Mouse (Mus musculus) forebrain, embryonic 14.5 days (tissue): ENCODE results near the gene Ccdc88c. TPM values are rescaled to one million over a fixed set of nuclear protein-coding genes. Genes with fewer than 3 reads are reported as not detected.
A peak's percentile ranks its signal among the peaks of the same experiment; 100 is the strongest.

Experiments
- ATAC-seq: fragments of 200-750 bp; cut with Nextera tagmentation; 2 replicates; pipeline ENCODE4 v1.8.0; 2017; ENCODE audit warnings: mild to moderate bottlenecking, moderate library complexity
- DNase-seq: peaks from one replicate; pipeline ENCODE4 v3.0.0-alpha.2; 2015; ENCODE audit warnings: low spot score
- H3K27ac ChIP-seq: fragments of 300-500 bp; sonication (generic); 2 replicates; pipeline ENCODE4 v1.5.1; 2014; ENCODE audit warnings: low read depth, mild to moderate bottlenecking, control low read depth, low read length, moderate library complexity
- H3K27me3 ChIP-seq: fragments of 300-500 bp; sonication (generic); replicated peaks from 2 replicates; pipeline ENCODE4 v1.6.1; 2014; ENCODE audit warnings: low read length, control low read depth, mixed read lengths; ENCODE audit not compliant: control insufficient read depth, insufficient read depth
- H3K36me3 ChIP-seq: fragments of 300-500 bp; sonication (generic); 2 replicates; pipeline ENCODE4 v1.6.1; 2014; ENCODE audit warnings: low read length, control low read depth; ENCODE audit not compliant: control insufficient read depth, insufficient read depth
- H3K4me1 ChIP-seq: fragments of 300-500 bp; sonication (generic); 2 replicates; pipeline ENCODE4 v1.6.1; 2014; ENCODE audit warnings: antibody characterized with exemption, low read length, control low read depth; ENCODE audit not compliant: control insufficient read depth, insufficient read depth
- H3K4me2 ChIP-seq: fragments of 300-500 bp; sonication (generic); 2 replicates; pipeline ENCODE4 v1.6.1; 2014; ENCODE audit warnings: mild to moderate bottlenecking, control low read depth, low read length
- H3K4me3 ChIP-seq: fragments of 300-500 bp; sonication (generic); 2 replicates; pipeline ENCODE4 v1.5.1; 2014; ENCODE audit warnings: low read depth, low read length, control low read depth
- H3K9ac ChIP-seq: fragments of 300-500 bp; sonication (generic); 2 replicates; pipeline ENCODE4 v1.6.1; 2014; ENCODE audit warnings: mild to moderate bottlenecking, low read length, control low read depth, moderate library complexity
- H3K9me3 ChIP-seq: fragments of 300-500 bp; sonication (generic); replicated peaks from 2 replicates; pipeline ENCODE4 v1.6.1; 2016; ENCODE audit warnings: low read length, control low read depth, mixed read lengths; ENCODE audit not compliant: control insufficient read depth
- WGBS: fragments of 180-500 bp; shearing (Covaris S2); extraction: QIAGEN DNeasy Blood & Tissue Kit; methylation state at CpG from one replicate; pipeline ENCODE4 v1.1.7; 2014; 5-methylcytosine and 5-hydroxymethylcytosine counted together
- polyA plus RNA-seq: library from polyadenylated mRNA; unstranded; fragments of >200 nt; fragmentation: Nextera tagmentation; extraction: Ambion mirVana; gene quantifications from 2 replicates; pipeline ENCODE4 v1.2.1, GENCODE M21; 2014

Gene Ccdc88c
- polyA plus RNA-seq, 1 experiment from 2014 or later = 11.6 TPM

GRCm38 (mm10) chr12:100925644-100926619 lies 102.9 kb downstream of the Ccdc88c start:
- DNase-seq (peak; percentile 93), ATAC-seq (peak; percentile 61; the same call in 1 of the 2 replicates)
- Histone ChIP-seq H3K27ac (no peak overlapping the region), H3K9ac (no peak overlapping the region), H3K4me1 (no peaks in the 10 kb centered on the region), H3K36me3 (peaks cover 78% of the 10 kb centered on the region), H3K9me3 (no peaks in the 10 kb centered on the region), H3K4me2 (no peak overlapping the region), H3K4me3 (no peak overlapping the region), H3K27me3 (no peaks in the 10 kb centered on the region)
- 68% methylated on average over 14 of the region's 14 CpGs for WGBS

- WGBS = 91% methylated on average over 15 of the region's 15 CpGs
- no peak for DNase-seq
- ATAC-seq = no peak
- H3K9me3 ChIP-seq = no peaks in the 10 kb centered on the region
- H3K27me3 ChIP-seq = no peaks in the 10 kb centered on the region
- no peak overlapping the region for H3K27ac ChIP-seq
- no peaks in the 10 kb centered on the region for H3K4me1 ChIP-seq
- H3K9ac ChIP-seq = no peak overlapping the region
- H3K4me2 ChIP-seq = no peak overlapping the region
- H3K4me3 ChIP-seq = no peak overlapping the region
- peaks cover 78% of the 10 kb centered on the region for H3K36me3 ChIP-seq
Measured at GRCm38 (mm10) chr12:100924646-100925339, 104.1 kb downstream of the Ccdc88c start.

- peak; percentile 28 for DNase-seq
- no peaks in the 10 kb centered on the region for H3K9me3 ChIP-seq
Measured at GRCm38 (mm10) chr12:100910731-100911130, 118.1 kb downstream of the Ccdc88c start.

GRCm38 (mm10) chr12:100909765-100910164 lies 119.1 kb downstream of the Ccdc88c start:
- H3K27me3 ChIP-seq = no peaks in the 10 kb centered on the region
- H3K4me1 ChIP-seq = peaks cover 6% of the 10 kb centered on the region
- peaks cover 39% of the 10 kb centered on the region for H3K36me3 ChIP-seq
- no peaks in the 10 kb centered on the region for H3K9me3 ChIP-seq
- H3K4me3 ChIP-seq = no peak overlapping the region
- H3K27ac ChIP-seq = no peak overlapping the region
- DNase-seq = no peak
- 65% methylated on average over 6 of the region's 6 CpGs for WGBS
- no peak for ATAC-seq
- H3K4me2 ChIP-seq = no peak overlapping the region
- H3K9ac ChIP-seq = no peak overlapping the region

More at GRCm38 (mm10) chr12:100910731-100911130, 118.1 kb downstream of the Ccdc88c start:
- Histone ChIP-seq H3K4me3 (no peak overlapping the region), H3K4me2 (no peak overlapping the region), H3K36me3 (peaks cover 47% of the 10 kb centered on the region), H3K27ac (no peak overlapping the region), H3K9ac (no peak overlapping the region), H3K27me3 (no peaks in the 10 kb centered on the region), H3K4me1 (peaks cover 6% of the 10 kb centered on the region)
- peak; percentile 42; the same call in 1 of the 2 replicates for ATAC-seq
- WGBS = 79% methylated on average over 12 of the region's 12 CpGs

- H3K4me3 ChIP-seq = peak overlapping the region; percentile 38
- ATAC-seq (no peak), DNase-seq (no peak)
- H3K9me3 ChIP-seq = no peaks in the 10 kb centered on the region
- peaks cover 6% of the 10 kb centered on the region for H3K4me1 ChIP-seq
- peak overlapping the region; percentile 87 for H3K4me2 ChIP-seq
- peaks cover 28% of the 10 kb centered on the region for H3K36me3 ChIP-seq
- 23% methylated on average over 9 of the region's 10 CpGs for WGBS
- H3K27ac ChIP-seq = no peak overlapping the region
- no peaks in the 10 kb centered on the region for H3K27me3 ChIP-seq
- H3K9ac ChIP-seq = peak overlapping the region; percentile 61
Measured at GRCm38 (mm10) chr12:100908298-100909034, 120.4 kb downstream of the Ccdc88c start.

GRCm38 (mm10) chr12:100907598-100908297 lies 121.1 kb downstream of the Ccdc88c start, which contains the start of gene Gpr68:
TSS of gene Gpr68 (minus strand) at chr12:100908198.
- Histone ChIP-seq H3K27ac (no peak within 1 kb of the TSS), H3K9me3 (no peaks in the 10 kb centered on the region), H3K4me1 (peaks cover 6% of the 10 kb centered on the region), H3K4me3 (peak within 1 kb of the TSS; percentile 38), H3K4me2 (peak within 1 kb of the TSS; percentile 87), H3K36me3 (peaks cover 21% of the 10 kb centered on the region), H3K9ac (peak within 1 kb of the TSS; percentile 61), H3K27me3 (no peaks in the 10 kb centered on the region)
- peak; percentile 32 for DNase-seq
- peak; percentile 64 for ATAC-seq
- WGBS = 3% methylated on average over 39 of the region's 39 CpGs

GRCm38 (mm10) chr12:100906861-100907260 lies 122.0 kb downstream of the Ccdc88c start:
- DNase-seq (no peak), ATAC-seq (no peak)
- Histone ChIP-seq H3K9me3 (no peaks in the 10 kb centered on the region), H3K27ac (no peak overlapping the region), H3K4me2 (no peak overlapping the region), H3K4me3 (no peak overlapping the region), H3K4me1 (peaks cover 6% of the 10 kb centered on the region), H3K9ac (no peak overlapping the region), H3K27me3 (no peaks in the 10 kb centered on the region), H3K36me3 (peaks cover 13% of the 10 kb centered on the region)
- 76% methylated on average over 5 of the region's 5 CpGs for WGBS

- Histone ChIP-seq H3K27me3 (peaks cover 17% of the 10 kb centered on the region), H3K36me3 (no peaks in the 10 kb centered on the region), H3K9me3 (no peaks in the 10 kb centered on the region), H3K4me3 (no peak overlapping the region), H3K4me1 (peaks cover 12% of the 10 kb centered on the region), H3K9ac (no peak overlapping the region), H3K27ac (no peak overlapping the region), H3K4me2 (no peak overlapping the region)
- no peak for DNase-seq
- ATAC-seq = no peak
- 90% methylated on average over 9 of the region's 9 CpGs for WGBS
Measured at GRCm38 (mm10) chr12:100903761-100904160, 125.1 kb downstream of the Ccdc88c start.
